Mouse (Mus musculus) hindbrain, embryonic 10.5 days (tissue): ENCODE measurements at regions not wholly inside any gene's neighbourhood (a gene's known extent, or its start where the extent isn't known, plus 50 kb on each side); places are given as distances from the start of the nearest gene placed in this dataset.

Experiments used
- DNase-seq: peaks from one replicate; pipeline ENCODE4 v3.0.0-alpha.2; 2017; ENCODE audit warnings: low spot score
- H3K27ac ChIP-seq: fragments of 300-500 bp; sonication (generic); 2 replicates; pipeline ENCODE4 v1.5.1; 2016; ENCODE audit warnings: mild to moderate bottlenecking, moderate library complexity
- H3K27me3 ChIP-seq: fragments of 300-500 bp; sonication (generic); 2 replicates; pipeline ENCODE4 v1.6.1; 2016; ENCODE audit warnings: mild to moderate bottlenecking; ENCODE audit not compliant: poor library complexity, insufficient read depth, severe bottlenecking
- H3K36me3 ChIP-seq: fragments of 300-500 bp; sonication (generic); 2 replicates; pipeline ENCODE4 v1.6.1; 2016; ENCODE audit warnings: mild to moderate bottlenecking, moderate library complexity
- H3K4me1 ChIP-seq: fragments of 300-500 bp; sonication (generic); replicated peaks from 2 replicates; pipeline ENCODE4 v1.6.1; 2016; ENCODE audit warnings: mild to moderate bottlenecking
- H3K4me3 ChIP-seq: fragments of 300-500 bp; sonication (generic); 2 replicates; pipeline ENCODE4 v1.5.1; 2016; ENCODE audit warnings: mild to moderate bottlenecking, moderate library complexity
- H3K9me3 ChIP-seq: fragments of 300-500 bp; sonication (generic); 2 replicates; pipeline ENCODE4 v1.6.1; 2016; ENCODE audit warnings: mild to moderate bottlenecking, moderate library complexity
- whole genome bisulfite sequencing: fragments of 180-500 bp; shearing (Covaris S2); methylation state at CpG from one replicate; pipeline ENCODE4 v1.1.7; 2016; 5-methylcytosine and 5-hydroxymethylcytosine counted together

GRCm38 (mm10) chr10:122515698-122516097 is 67.4 kb downstream of the Avpr1a start:
- H3K4me3 ChIP-seq, result no peak overlapping the region
- no peak for DNase-seq
- H3K4me1 ChIP-seq, result no peaks in the 10 kb centered on the region
- no peaks in the 10 kb centered on the region for H3K27me3 ChIP-seq
- peaks cover 10% of the 10 kb centered on the region for H3K9me3 ChIP-seq
- WGBS, result 92% methylated on average over 3 of the region's 3 CpGs
- H3K27ac ChIP-seq, result no peak overlapping the region
- H3K36me3 ChIP-seq, result no peaks in the 10 kb centered on the region

GRCm38 (mm10) chr10:122519274-122519790 is 71.0 kb downstream of the Avpr1a start:
- no peak overlapping the region for H3K4me3 ChIP-seq
- no peak overlapping the region for H3K27ac ChIP-seq
- no peaks in the 10 kb centered on the region for H3K4me1 ChIP-seq
- no peaks in the 10 kb centered on the region for H3K9me3 ChIP-seq
- 94% methylated on average over 4 of the region's 4 CpGs for WGBS
- no peaks in the 10 kb centered on the region for H3K27me3 ChIP-seq
- no peaks in the 10 kb centered on the region for H3K36me3 ChIP-seq
- no peak for DNase-seq

- no peak for DNase-seq
- Histone ChIP-seq H3K9me3 (no peaks in the 10 kb centered on the region), H3K27me3 (no peaks in the 10 kb centered on the region), H3K27ac (no peak overlapping the region), H3K4me1 (no peaks in the 10 kb centered on the region), H3K36me3 (no peaks in the 10 kb centered on the region), H3K4me3 (no peak overlapping the region)
- WGBS, result 86% methylated on average over 7 of the region's 7 CpGs
These were observed 71.7 kb downstream of the Avpr1a start for GRCm38 (mm10) chr10:122519981-122520380.

GRCm38 (mm10) chr10:122522631-122523030 is 74.3 kb downstream of the Avpr1a start:
- H3K36me3 ChIP-seq, result no peaks in the 10 kb centered on the region
- H3K27ac ChIP-seq, result no peak overlapping the region
- H3K4me3 ChIP-seq, result no peak overlapping the region
- H3K9me3 ChIP-seq, result no peaks in the 10 kb centered on the region
- H3K27me3 ChIP-seq, result no peaks in the 10 kb centered on the region
- H3K4me1 ChIP-seq, result no peaks in the 10 kb centered on the region
- no peak for DNase-seq
- 86% methylated on average over 3 of the region's 3 CpGs for WGBS

GRCm38 (mm10) chr10:122525360-122525759 is 77.1 kb downstream of the Avpr1a start:
- Histone ChIP-seq H3K4me1 (no peaks in the 10 kb centered on the region), H3K36me3 (no peaks in the 10 kb centered on the region), H3K4me3 (no peak overlapping the region), H3K9me3 (no peaks in the 10 kb centered on the region), H3K27ac (no peak overlapping the region), H3K27me3 (no peaks in the 10 kb centered on the region)
- 80% methylated on average over 7 of the region's 7 CpGs for WGBS
- DNase-seq, result no peak

GRCm38 (mm10) chr10:122525807-122526206 is 77.5 kb downstream of the Avpr1a start:
- DNase-seq, result no peak
- no peaks in the 10 kb centered on the region for H3K9me3 ChIP-seq
- H3K27me3 ChIP-seq, result no peaks in the 10 kb centered on the region
- no peak overlapping the region for H3K27ac ChIP-seq
- no peaks in the 10 kb centered on the region for H3K36me3 ChIP-seq
- H3K4me3 ChIP-seq, result no peak overlapping the region
- no peaks in the 10 kb centered on the region for H3K4me1 ChIP-seq
- WGBS, result 90% methylated on average over 6 of the region's 6 CpGs

- Histone ChIP-seq H3K36me3 (no peaks in the 10 kb centered on the region), H3K4me3 (no peak overlapping the region), H3K9me3 (no peaks in the 10 kb centered on the region), H3K4me1 (no peaks in the 10 kb centered on the region), H3K27me3 (no peaks in the 10 kb centered on the region), H3K27ac (no peak overlapping the region)
- DNase-seq, result no peak
- 82% methylated on average over 10 of the region's 10 CpGs for WGBS
These were observed 79.9 kb downstream of the Avpr1a start for GRCm38 (mm10) chr10:122528222-122528621.

- Histone ChIP-seq H3K36me3 (no peaks in the 10 kb centered on the region), H3K9me3 (no peaks in the 10 kb centered on the region), H3K4me1 (no peaks in the 10 kb centered on the region), H3K27ac (no peak overlapping the region), H3K27me3 (no peaks in the 10 kb centered on the region), H3K4me3 (no peak overlapping the region)
- WGBS, result 46% methylated on average over 4 of the region's 4 CpGs
- no peak for DNase-seq
These were observed 80.8 kb downstream of the Avpr1a start for GRCm38 (mm10) chr10:122528973-122529703.

GRCm38 (mm10) chr10:122534714-122535113 is 86.4 kb downstream of the Avpr1a start:
- Histone ChIP-seq H3K4me1 (no peaks in the 10 kb centered on the region), H3K4me3 (no peak overlapping the region), H3K27me3 (no peaks in the 10 kb centered on the region), H3K36me3 (no peaks in the 10 kb centered on the region), H3K27ac (no peak overlapping the region), H3K9me3 (no peaks in the 10 kb centered on the region)
- DNase-seq, result no peak
- 87% methylated on average over 5 of the region's 5 CpGs for WGBS

GRCm38 (mm10) chr10:122535137-122535536 is 86.8 kb downstream of the Avpr1a start:
- no peak overlapping the region for H3K4me3 ChIP-seq
- H3K27ac ChIP-seq, result no peak overlapping the region
- H3K27me3 ChIP-seq, result no peaks in the 10 kb centered on the region
- DNase-seq, result no peak
- no peaks in the 10 kb centered on the region for H3K9me3 ChIP-seq
- no peaks in the 10 kb centered on the region for H3K36me3 ChIP-seq
- no peaks in the 10 kb centered on the region for H3K4me1 ChIP-seq
- WGBS, result 86% methylated on average over 5 of the region's 5 CpGs

- WGBS, result 76% methylated on average over 7 of the region's 7 CpGs
- no peak for DNase-seq
- H3K4me3 ChIP-seq, result no peak overlapping the region
- no peaks in the 10 kb centered on the region for H3K27me3 ChIP-seq
- H3K4me1 ChIP-seq, result no peaks in the 10 kb centered on the region
- H3K36me3 ChIP-seq, result no peaks in the 10 kb centered on the region
- no peaks in the 10 kb centered on the region for H3K9me3 ChIP-seq
- H3K27ac ChIP-seq, result no peak overlapping the region
These were observed 91.4 kb downstream of the Avpr1a start for GRCm38 (mm10) chr10:122539655-122540054.

GRCm38 (mm10) chr10:122542573-122542972 is 94.3 kb downstream of the Avpr1a start:
- WGBS, result 55% methylated on average over 9 of the region's 9 CpGs
- H3K4me1 ChIP-seq, result no peaks in the 10 kb centered on the region
- H3K27me3 ChIP-seq, result no peaks in the 10 kb centered on the region
- no peak overlapping the region for H3K4me3 ChIP-seq
- no peaks in the 10 kb centered on the region for H3K36me3 ChIP-seq
- no peaks in the 10 kb centered on the region for H3K9me3 ChIP-seq
- H3K27ac ChIP-seq, result no peak overlapping the region
- no peak for DNase-seq

- WGBS, result 27% methylated on average over 16 of the region's 16 CpGs
- Histone ChIP-seq H3K27me3 (no peaks in the 10 kb centered on the region), H3K36me3 (no peaks in the 10 kb centered on the region), H3K4me3 (peak overlapping the region; percentile 39), H3K9me3 (no peaks in the 10 kb centered on the region), H3K4me1 (no peaks in the 10 kb centered on the region), H3K27ac (no peak overlapping the region)
- DNase-seq, result peak; percentile 51
These were observed 95.9 kb downstream of the Avpr1a start for GRCm38 (mm10) chr10:122544096-122544720.
